In genomic region chr11:119796406-119796805, GRCm38 (mm10) we compare ENCODE assay signal across 9 mouse cellular contexts.
A peak's percentile ranks its signal among the peaks of the same experiment; 100 is the strongest.
DNase-seq lines count a peak whose midpoint lies in the region; ATAC-seq and TF ChIP-seq lines count a peak whose summit lies in the region.
"Had no signal": no experiment of that assay in that cellular context is flagged by ENCODE, and none has a peak within 500 bp of the region (broad histone marks: within the 10 kb centered on the region; RNA-seq: fewer than 3 reads in every experiment).

No protein-coding gene starts in this region.

- H3K27me3 ChIP-seq in kidney, adult 2 months (replicated peaks; ENCODE audit: control insufficient read depth, insufficient read depth, low read length) = no peaks in the 10 kb centered on the region
- no peaks in the 10 kb centered on the region for H3K27me3 ChIP-seq in myocyte (ENCODE audit: control insufficient read depth, insufficient read depth, insufficient read length)
- H3K27me3 ChIP-seq in hindbrain, postnatal 0 days (ENCODE audit: insufficient read depth, low read length) = no peaks in the 10 kb centered on the region
- H3K27me3 ChIP-seq: hindbrain, embryonic 15.5 days had no signal

- H3K9ac ChIP-seq in hindbrain, postnatal 0 days (replicated peaks; ENCODE audit: low read length) = no peak overlapping the region
- H3K9ac ChIP-seq: hindbrain, embryonic 15.5 days had no signal

- intact Hi-C loops in gastrocnemius, adult 2 months (cut with DNase I) = no loop called here

- H3K4me1 ChIP-seq in kidney, adult 2 months (ENCODE audit: control insufficient read depth, insufficient read depth, low read length) = peaks cover 10% of the 10 kb centered on the region; the same call in 1 of the 2 replicates
- H3K4me1 ChIP-seq in hindbrain, postnatal 0 days (ENCODE audit: insufficient read depth, low read length) = peaks cover 12% of the 10 kb centered on the region

- ATAC-seq in monocyte, adult 5-6 weeks (replicated peaks; ENCODE audit: insufficient number of reproducible peaks, low FRiP score, low TSS enrichment, poor library complexity, severe bottlenecking) = no peak
- no peak for ATAC-seq in hindbrain, postnatal 0 days

- DNase-seq in gastrocnemius, adult 2 months = peak; percentile 77
- DNase-seq in gastrocnemius, postnatal 4 days (ENCODE audit: low spot score in 2 of 2) = no peak
- peak; percentile 96 for DNase-seq in brain, adult 2 months (ENCODE audit: low read depth, low spot score)
- peak; percentile 62 for DNase-seq in kidney, adult 2 months
- DNase-seq in urinary bladder, postnatal 36 days (ENCODE audit: low spot score in 2 of 2) = no peak
- DNase-seq in hindbrain, postnatal 0 days (ENCODE audit: low spot score) = no peak

- no peaks in the 10 kb centered on the region for H3K9me3 ChIP-seq in hindbrain, postnatal 0 days (ENCODE audit: low read length)
- H3K9me3 ChIP-seq: hindbrain, embryonic 15.5 days had no signal

- peak overlapping the region; percentile 82 for H3K27ac ChIP-seq in gastrocnemius, adult 2 months
- peak overlapping the region; percentile 32; the same call in 1 of the 2 replicates for H3K27ac ChIP-seq in kidney, adult 2 months (ENCODE audit: insufficient read depth, low read depth, low read length)
- H3K27ac ChIP-seq in hindbrain, postnatal 0 days = no peak overlapping the region
- H3K27ac ChIP-seq: hindbrain, embryonic 15.5 days had no signal

- no peak overlapping the region for H3K4me3 ChIP-seq in gastrocnemius, adult 2 months
- no peak overlapping the region for H3K4me3 ChIP-seq in kidney, adult 2 months (ENCODE audit: insufficient read depth, low read depth, low read length)
- H3K4me3 ChIP-seq in myocyte = no peak overlapping the region
- H3K4me3 ChIP-seq in hindbrain, postnatal 0 days (ENCODE audit: low read length) = no peak overlapping the region
- H3K4me3 ChIP-seq: hindbrain, embryonic 15.5 days had no signal

- H3K79me2 ChIP-seq in myocyte (ENCODE audit: control insufficient read depth, insufficient read depth) = no peaks in the 10 kb centered on the region

- peak overlapping the region; percentile 62 for H3K4me2 ChIP-seq in myocyte (ENCODE audit: low read depth)
- no peak overlapping the region for H3K4me2 ChIP-seq in hindbrain, postnatal 0 days (ENCODE audit: low read depth, low read length)
- H3K4me2 ChIP-seq: hindbrain, embryonic 15.5 days had no signal

- no peak for TF ChIP-seq POLR2A in kidney, adult 2 months (IDR thresholded peaks at IDR 0.05; ENCODE audit: low read depth, low read length)
- TF ChIP-seq POLR2A in myocyte (IDR thresholded peaks at IDR 0.05; ENCODE audit: insufficient read length, low read depth) = no peak

- H3K36me3 ChIP-seq in kidney, adult 2 months (ENCODE audit: control insufficient read depth, insufficient read depth, low read length) = no peaks in the 10 kb centered on the region
- no peaks in the 10 kb centered on the region for H3K36me3 ChIP-seq in myocyte (ENCODE audit: control insufficient read depth, insufficient read depth)
- no peaks in the 10 kb centered on the region for H3K36me3 ChIP-seq in hindbrain, postnatal 0 days (ENCODE audit: insufficient read depth, low read length)
- H3K36me3 ChIP-seq: hindbrain, embryonic 15.5 days had no signal

- no peak for TF ChIP-seq CTCF in gastrocnemius, adult 2 months (IDR thresholded peaks at IDR 0.05)
- TF ChIP-seq CTCF in kidney, adult 2 months (conservative IDR thresholded peaks at IDR 0.05; ENCODE audit: insufficient read depth, insufficient read length, low read depth, low read length) = no peak
- no peak for TF ChIP-seq CTCF in hindbrain, postnatal 0 days (IDR thresholded peaks at IDR 0.05; ENCODE audit: low read depth)

- H3ac ChIP-seq in myocyte (ENCODE audit: control insufficient read depth, insufficient read length) = no peak overlapping the region

- 45% methylated on average over 7 of the region's 7 CpGs for WGBS in kidney, adult 2 months
- WGBS in hindbrain, postnatal 0 days = 25% methylated on average over 7 of the region's 7 CpGs

TF ChIP-seq in myocyte, 11 proteins besides CTCF, POLR2A, EP300 and RAD21:
- TF ChIP-seq TCF12 (IDR thresholded peaks at IDR 0.05; ENCODE audit: insufficient read depth, poor library complexity, severe bottlenecking) (peak; percentile 75), E2F4 (IDR thresholded peaks at IDR 0.05; ENCODE audit: insufficient read depth) (no peak), MAX (IDR thresholded peaks at IDR 0.05; ENCODE audit: low read depth) (no peak), MYOD1 (IDR thresholded peaks at IDR 0.05; ENCODE audit: control insufficient read depth in 1 of 3, insufficient read length in 2 of 3, low read depth in 2 of 3) (peak; percentile 55 to 96 (median 84)), SRF (IDR thresholded peaks at IDR 0.05; ENCODE audit: control insufficient read depth, insufficient read length, low read depth) (peak; percentile 31), POLR2AphosphoS2 (IDR thresholded peaks at IDR 0.05; ENCODE audit: insufficient read length, low read depth) (no peak), CEBPB (IDR thresholded peaks at IDR 0.05; ENCODE audit: insufficient read depth, poor library complexity, severe bottlenecking) (0 out of 2 replicates have a peak, but pooled peaks have one; percentile 4), TCF3 (IDR thresholded peaks at IDR 0.05; ENCODE audit: insufficient read length, low read depth) (peak; percentile 63), REST (IDR thresholded peaks at IDR 0.05; ENCODE audit: insufficient read depth, insufficient read length) (peak; percentile 18), MYOG (IDR thresholded peaks at IDR 0.05; ENCODE audit: control insufficient read depth in 1 of 3, insufficient read depth in 1 of 3, insufficient read length in 2 of 3, low read depth in 2 of 3) (peak; percentile 82 to 92 (median 86)), USF1 (IDR thresholded peaks at IDR 0.05; ENCODE audit: low read depth) (no peak)
TF ChIP-seq in myocyte: peak in this region for 7.

Comparison
In these comparisons a context has a peak if more than half of its experiments do, and no peak if none do; other contexts are left out.
1. DNase-seq: peak in gastrocnemius, adult 2 months (single experiment), brain, adult 2 months (single experiment) and kidney, adult 2 months (single experiment); none in gastrocnemius, postnatal 4 days (0 of 2), urinary bladder, postnatal 36 days (0 of 2) and hindbrain, postnatal 0 days (single experiment).